Mouse (Mus musculus) neural tube, embryonic 12.5 days (tissue): ENCODE measurements at regions not wholly inside any gene's neighbourhood (a gene's known extent, or its start where the extent isn't known, plus 50 kb on each side); places are given as distances from the start of the nearest gene placed in this dataset.

Source experiments
- ATAC-seq: fragments of 200-750 bp; cut with Nextera tagmentation; 2 replicates; pipeline ENCODE4 v1.8.0; 2017; ENCODE audit warnings: low read depth, mild to moderate bottlenecking, moderate TSS enrichment, moderate library complexity; ENCODE audit not compliant: low FRiP score
- H3K27ac ChIP-seq: fragments of 300-500 bp; sonication (generic); 2 replicates; pipeline ENCODE4 v1.5.1; 2016
- H3K27me3 ChIP-seq: fragments of 300-500 bp; sonication (generic); replicated peaks from 2 replicates; pipeline ENCODE4 v1.6.1; 2016; ENCODE audit warnings: mild to moderate bottlenecking
- H3K36me3 ChIP-seq: fragments of 300-500 bp; sonication (generic); 2 replicates; pipeline ENCODE4 v1.6.1; 2016; ENCODE audit warnings: mild to moderate bottlenecking
- H3K4me1 ChIP-seq: fragments of 300-500 bp; sonication (generic); 2 replicates; pipeline ENCODE4 v1.6.1; 2016
- H3K4me2 ChIP-seq: fragments of 300-500 bp; sonication (generic); replicated peaks from 2 replicates; pipeline ENCODE4 v1.6.1; 2016; ENCODE audit warnings: mild to moderate bottlenecking
- H3K4me3 ChIP-seq: fragments of 300-500 bp; sonication (generic); 2 replicates; pipeline ENCODE4 v1.5.1; 2016
- H3K9ac ChIP-seq: fragments of 300-500 bp; sonication (generic); 2 replicates; pipeline ENCODE4 v1.6.1; 2016; ENCODE audit warnings: mild to moderate bottlenecking
- H3K9me3 ChIP-seq: fragments of 300-500 bp; sonication (generic); 2 replicates; pipeline ENCODE4 v1.6.1; 2016; ENCODE audit warnings: mild to moderate bottlenecking
- WGBS: fragments of 180-500 bp; shearing (Covaris S2); methylation state at CpG from one replicate; pipeline ENCODE4 v1.1.7; 2016; 5-methylcytosine and 5-hydroxymethylcytosine counted together

GRCm38 (mm10) chr16:27138384-27138783 is 146.9 kb upstream of the Gmnc start:
- no peak overlapping the region for H3K9ac ChIP-seq
- H3K4me3 ChIP-seq: no peak overlapping the region
- H3K4me1 ChIP-seq: no peaks in the 10 kb centered on the region
- H3K9me3 ChIP-seq: no peaks in the 10 kb centered on the region
- no peak for ATAC-seq
- H3K27ac ChIP-seq: no peak overlapping the region
- no peaks in the 10 kb centered on the region for H3K36me3 ChIP-seq
- no peak overlapping the region for H3K4me2 ChIP-seq
- H3K27me3 ChIP-seq: no peaks in the 10 kb centered on the region
- WGBS: 85% methylated on average over 5 of the region's 5 CpGs

- no peaks in the 10 kb centered on the region for H3K36me3 ChIP-seq
- no peak overlapping the region for H3K27ac ChIP-seq
- no peak for ATAC-seq
- H3K4me3 ChIP-seq: no peak overlapping the region
- WGBS: 41% methylated on average over 1 of the region's 1 CpGs
- H3K9me3 ChIP-seq: no peaks in the 10 kb centered on the region
- H3K9ac ChIP-seq: no peak overlapping the region
- H3K4me2 ChIP-seq: no peak overlapping the region
- no peaks in the 10 kb centered on the region for H3K4me1 ChIP-seq
- H3K27me3 ChIP-seq: no peaks in the 10 kb centered on the region
Observed at GRCm38 (mm10) chr16:27138987-27139386, 147.5 kb upstream of the Gmnc start.

DNA sequence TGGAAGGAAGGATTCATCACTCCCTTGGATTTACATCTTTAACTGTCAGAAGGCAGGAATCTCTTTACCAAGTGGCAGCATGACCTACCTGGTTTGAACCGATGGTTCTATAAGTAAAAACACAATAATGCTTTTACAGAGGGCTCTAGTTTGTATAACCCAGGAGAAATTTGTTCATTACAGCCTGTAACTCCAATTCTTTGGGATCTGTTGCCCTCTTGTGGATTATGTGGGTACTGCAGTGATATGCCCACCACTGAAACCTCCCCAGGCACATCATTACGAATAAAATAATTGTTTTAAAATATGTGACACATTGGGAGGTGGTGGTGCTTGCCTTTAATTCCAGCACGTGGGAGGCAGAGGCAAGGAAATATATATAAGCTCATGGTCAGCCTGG is 148.6 kb upstream of the Gmnc start:
- no peak overlapping the region for H3K9ac ChIP-seq
- peak; percentile 63; the same call in 1 of the 2 replicates for ATAC-seq
- WGBS: 17% methylated on average over 3 of the region's 3 CpGs
- no peaks in the 10 kb centered on the region for H3K9me3 ChIP-seq
- no peaks in the 10 kb centered on the region for H3K27me3 ChIP-seq
- H3K4me1 ChIP-seq: no peaks in the 10 kb centered on the region
- no peak overlapping the region for H3K4me2 ChIP-seq
- no peak overlapping the region for H3K27ac ChIP-seq
- no peak overlapping the region for H3K4me3 ChIP-seq
- H3K36me3 ChIP-seq: no peaks in the 10 kb centered on the region

DNA sequence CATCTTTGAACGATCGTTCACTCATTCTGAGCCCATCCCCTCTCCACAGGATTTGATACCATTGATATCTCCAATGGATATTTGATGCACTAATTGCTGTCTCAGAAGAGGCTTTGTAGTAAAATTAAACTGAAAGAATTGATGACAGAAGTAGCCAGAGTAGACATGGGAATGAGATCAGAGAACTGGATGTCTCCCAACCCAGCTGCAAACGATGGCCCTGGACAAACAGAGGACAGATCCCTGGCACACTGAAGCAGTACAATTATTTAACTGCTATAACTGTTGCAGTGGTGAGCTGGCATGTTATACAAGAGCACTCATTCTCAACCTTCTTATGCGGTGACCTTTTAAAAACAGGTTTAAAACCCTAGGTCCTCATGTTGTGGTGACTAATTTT is 151.5 kb upstream of the Ostn start:
- ATAC-seq: no peak

DNA sequence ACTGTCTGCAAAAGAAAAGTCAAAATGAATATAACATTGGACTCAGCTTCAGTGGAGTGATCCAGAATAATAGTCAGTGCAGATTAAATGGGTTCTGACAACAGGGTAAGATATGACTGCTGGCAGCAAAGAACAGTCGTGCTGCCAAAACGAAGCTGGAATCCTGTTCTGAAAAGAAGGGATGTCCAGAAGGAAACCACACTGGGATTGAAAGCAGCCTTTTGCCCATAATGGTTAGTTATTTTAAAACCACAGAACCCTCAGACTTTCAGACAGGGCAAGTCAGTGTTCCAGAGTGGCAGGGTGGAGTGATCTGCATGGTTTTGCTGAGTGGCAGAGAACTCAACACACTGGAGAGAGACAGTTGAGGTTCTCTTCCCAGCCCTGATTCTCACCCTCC is 111.6 kb upstream of the Ostn start:
- WGBS: 74% methylated on average over 2 of the region's 2 CpGs
- no peak for ATAC-seq
- H3K9me3 ChIP-seq: no peaks in the 10 kb centered on the region
- no peaks in the 10 kb centered on the region for H3K27me3 ChIP-seq
- no peaks in the 10 kb centered on the region for H3K36me3 ChIP-seq
- H3K27ac ChIP-seq: no peak overlapping the region
- no peak overlapping the region for H3K4me3 ChIP-seq
- H3K4me2 ChIP-seq: no peak overlapping the region
- H3K9ac ChIP-seq: no peak overlapping the region
- no peaks in the 10 kb centered on the region for H3K4me1 ChIP-seq

More for the DNA sequence above, 151.5 kb upstream of the Ostn start:
- no peak overlapping the region for H3K4me2 ChIP-seq
- H3K4me3 ChIP-seq: no peak overlapping the region
- no peak overlapping the region for H3K9ac ChIP-seq
- WGBS: 94% methylated on average over 4 of the region's 4 CpGs
- no peaks in the 10 kb centered on the region for H3K36me3 ChIP-seq
- H3K9me3 ChIP-seq: no peaks in the 10 kb centered on the region
- H3K27ac ChIP-seq: no peak overlapping the region
- no peaks in the 10 kb centered on the region for H3K4me1 ChIP-seq
- no peaks in the 10 kb centered on the region for H3K27me3 ChIP-seq
